Mouse (Mus musculus) hindbrain, embryonic 12.5 days (tissue): Measurements from ENCODE around the gene Clasp2. TPM values are rescaled to one million over a fixed set of nuclear protein-coding genes. Genes with fewer than 3 reads are reported as not detected.
"Not testable (repeated sequence)": the region's sequence is repeated elsewhere in the genome, so short reads cannot be mapped to it uniquely, and the experiment has no call there.

Source experiments
- ATAC-seq: fragments of 200-750 bp; cut with Nextera tagmentation; 2 replicates; pipeline ENCODE4 v1.8.0; 2017; ENCODE audit warnings: moderate TSS enrichment; ENCODE audit not compliant: low FRiP score
- H3K27ac ChIP-seq: fragments of 300-500 bp; sonication (generic); 2 replicates; pipeline ENCODE4 v1.5.1; 2016; ENCODE audit warnings: mild to moderate bottlenecking
- H3K27me3 ChIP-seq: fragments of 300-500 bp; sonication (generic); 2 replicates; pipeline ENCODE4 v1.6.1; 2016; ENCODE audit warnings: mild to moderate bottlenecking
- H3K36me3 ChIP-seq: fragments of 300-500 bp; sonication (generic); 2 replicates; pipeline ENCODE4 v1.6.1; 2016; ENCODE audit warnings: mild to moderate bottlenecking
- H3K4me1 ChIP-seq: fragments of 300-500 bp; sonication (generic); 2 replicates; pipeline ENCODE4 v1.6.1; 2016
- H3K4me2 ChIP-seq: fragments of 300-500 bp; sonication (generic); replicated peaks from 2 replicates; pipeline ENCODE4 v1.6.1; 2016; ENCODE audit warnings: mild to moderate bottlenecking
- H3K4me3 ChIP-seq: fragments of 300-500 bp; sonication (generic); 2 replicates; pipeline ENCODE4 v1.5.1; 2016; ENCODE audit warnings: mild to moderate bottlenecking
- H3K9ac ChIP-seq: fragments of 300-500 bp; sonication (generic); 2 replicates; pipeline ENCODE4 v1.6.1; 2016; ENCODE audit warnings: mild to moderate bottlenecking, moderate library complexity
- H3K9me3 ChIP-seq: fragments of 300-500 bp; sonication (generic); replicated peaks from 2 replicates; pipeline ENCODE4 v1.6.1; 2016; ENCODE audit warnings: mild to moderate bottlenecking
- WGBS: fragments of 180-500 bp; shearing (Covaris S2); methylation state at CpG from one replicate; pipeline ENCODE4 v1.1.7; 2016; 5-methylcytosine and 5-hydroxymethylcytosine counted together
- polyA plus RNA-seq: library from polyadenylated mRNA; unstranded; fragments of >200 nt; fragmentation: Nextera tagmentation; extraction: Ambion mirVana; gene quantifications from 2 replicates; pipeline ENCODE4 v1.2.1, GENCODE M21; 2016

Clasp2 gene
- polyA plus RNA-seq: 84.5 and 89.3 TPM in 2 replicates

GRCm38 (mm10) chr9:113741108-113741636, at the start of gene Clasp2:
TSS of gene Clasp2 (plus strand) at chr9:113741473.
- Histone ChIP-seq H3K4me2 (peak within 1 kb of the TSS; percentile 82), H3K36me3 (no peaks in the 10 kb centered on the region), H3K4me3 (peak within 1 kb of the TSS; percentile 69), H3K27ac (peak within 1 kb of the TSS; percentile 77; the same call in 1 of the 2 replicates), H3K4me1 (peaks cover 17% of the 10 kb centered on the region), H3K9ac (peak within 1 kb of the TSS; percentile 76), H3K27me3 (no peaks in the 10 kb centered on the region), H3K9me3 (no peaks in the 10 kb centered on the region)
- WGBS: under 1% methylated on average over 50 of the region's 63 CpGs
- ATAC-seq: peak; percentile 97

GRCm38 (mm10) chr9:113701441-113702160, 39.7 kb upstream of the Clasp2 start:
- peaks cover 9% of the 10 kb centered on the region; the same call in 1 of the 2 replicates for H3K36me3 ChIP-seq
- no peak overlapping the region for H3K9ac ChIP-seq
- H3K4me2 ChIP-seq: no peak overlapping the region
- no peak overlapping the region for H3K27ac ChIP-seq
- no peaks in the 10 kb centered on the region for H3K9me3 ChIP-seq
- whole genome bisulfite sequencing: 89% methylated on average over 5 of the region's 5 CpGs
- H3K27me3 ChIP-seq: no peaks in the 10 kb centered on the region
- no peak overlapping the region for H3K4me3 ChIP-seq
- H3K4me1 ChIP-seq: peaks cover 11% of the 10 kb centered on the region
- ATAC-seq: no peak

- Histone ChIP-seq H3K4me1 (peaks cover 20% of the 10 kb centered on the region), H3K36me3 (no peaks in the 10 kb centered on the region), H3K4me2 (peak overlapping the region; percentile 85), H3K4me3 (0 out of 2 replicates have a peak overlapping the region, but pooled peaks have one; percentile 90), H3K27ac (no peak overlapping the region), H3K9me3 (no peaks in the 10 kb centered on the region), H3K9ac (peak overlapping the region; percentile 92; the same call in 1 of the 2 replicates), H3K27me3 (no peaks in the 10 kb centered on the region)
- WGBS: 87% methylated on average over 2 of the region's 2 CpGs
- no peak for ATAC-seq
Observed at GRCm38 (mm10) chr9:113706108-113706507, 35.2 kb upstream of the Clasp2 start.

GRCm38 (mm10) chr9:113706841-113707240, 34.4 kb upstream of the Clasp2 start:
- H3K4me3 ChIP-seq: peak overlapping the region; percentile 90
- 67% methylated on average over 9 of the region's 9 CpGs for WGBS
- ATAC-seq: no peak
- peaks cover 20% of the 10 kb centered on the region for H3K4me1 ChIP-seq
- no peaks in the 10 kb centered on the region for H3K9me3 ChIP-seq
- peak overlapping the region; percentile 85 for H3K4me2 ChIP-seq
- H3K36me3 ChIP-seq: no peaks in the 10 kb centered on the region
- no peaks in the 10 kb centered on the region for H3K27me3 ChIP-seq
- H3K27ac ChIP-seq: no peak overlapping the region
- H3K9ac ChIP-seq: peak overlapping the region; percentile 92

- peak; percentile 92 for ATAC-seq
- H3K27ac ChIP-seq: peak within 1 kb of the TSS; percentile 83
- no peaks in the 10 kb centered on the region for H3K27me3 ChIP-seq
- WGBS: 2% methylated on average over 77 of the region's 77 CpGs
- no peaks in the 10 kb centered on the region for H3K36me3 ChIP-seq
- H3K9ac ChIP-seq: peak within 1 kb of the TSS; percentile 92
- peak within 1 kb of the TSS; percentile 85 for H3K4me2 ChIP-seq
- peak within 1 kb of the TSS; percentile 90 for H3K4me3 ChIP-seq
- H3K9me3 ChIP-seq: no peaks in the 10 kb centered on the region
- peaks cover 20% of the 10 kb centered on the region for H3K4me1 ChIP-seq
Observed at GRCm38 (mm10) chr9:113707481-113708360, 33.6 kb upstream of the Clasp2 start, which contains the start of gene Pdcd6ip. TSS of gene Pdcd6ip (minus strand) at chr9:113708259.

- ATAC-seq: peak; percentile 29
- 53% methylated on average over 19 of the region's 19 CpGs for WGBS
- Histone ChIP-seq H3K4me2 (peak overlapping the region; percentile 85), H3K9ac (peak overlapping the region; percentile 92), H3K36me3 (no peaks in the 10 kb centered on the region), H3K9me3 (no peaks in the 10 kb centered on the region), H3K4me3 (peak overlapping the region; percentile 90), H3K4me1 (peaks cover 20% of the 10 kb centered on the region), H3K27me3 (no peaks in the 10 kb centered on the region), H3K27ac (no peak overlapping the region)
Observed at GRCm38 (mm10) chr9:113708361-113709280, 32.7 kb upstream of the Clasp2 start.

- H3K36me3 ChIP-seq: no peaks in the 10 kb centered on the region
- no peak overlapping the region for H3K9ac ChIP-seq
- H3K27ac ChIP-seq: no peak overlapping the region
- H3K27me3 ChIP-seq: no peaks in the 10 kb centered on the region
- ATAC-seq: no peak
- H3K4me1 ChIP-seq: peaks cover 17% of the 10 kb centered on the region
- H3K9me3 ChIP-seq: no peaks in the 10 kb centered on the region
- H3K4me2 ChIP-seq: no peak overlapping the region
- H3K4me3 ChIP-seq: no peak overlapping the region
- WGBS: 81% methylated on average over 12 of the region's 12 CpGs
Observed at GRCm38 (mm10) chr9:113710871-113711270, 30.4 kb upstream of the Clasp2 start.

- WGBS: 44% methylated on average over 5 of the region's 5 CpGs
- no peaks in the 10 kb centered on the region for H3K4me1 ChIP-seq
- H3K4me3 ChIP-seq: no peak overlapping the region
- H3K27me3 ChIP-seq: no peaks in the 10 kb centered on the region
- ATAC-seq: no peak
- no peak overlapping the region for H3K9ac ChIP-seq
- no peak overlapping the region for H3K4me2 ChIP-seq
- H3K9me3 ChIP-seq: no peaks in the 10 kb centered on the region
- H3K36me3 ChIP-seq: no peaks in the 10 kb centered on the region
- no peak overlapping the region for H3K27ac ChIP-seq
Observed at GRCm38 (mm10) chr9:113719063-113719462, 22.2 kb upstream of the Clasp2 start.

GRCm38 (mm10) chr9:113724646-113725045, 16.6 kb upstream of the Clasp2 start:
- Histone ChIP-seq H3K4me2 (no peak overlapping the region), H3K27me3 (no peaks in the 10 kb centered on the region), H3K4me1 (no peaks in the 10 kb centered on the region), H3K36me3 (no peaks in the 10 kb centered on the region), H3K4me3 (no peak overlapping the region), H3K27ac (no peak overlapping the region), H3K9me3 (no peaks in the 10 kb centered on the region), H3K9ac (no peak overlapping the region)
- no peak for ATAC-seq
- 82% methylated on average over 15 of the region's 15 CpGs for WGBS

- not testable (repeated sequence) for H3K9ac ChIP-seq, H3K4me3 ChIP-seq, H3K27me3 ChIP-seq, ATAC-seq, H3K4me1 ChIP-seq, H3K9me3 ChIP-seq, H3K27ac ChIP-seq, H3K36me3 ChIP-seq, H3K4me2 ChIP-seq
- WGBS: 87% methylated on average over 5 of the region's 5 CpGs
Observed at GRCm38 (mm10) chr9:113725609-113726008, 15.7 kb upstream of the Clasp2 start.

GRCm38 (mm10) chr9:113726131-113726530, 15.1 kb upstream of the Clasp2 start:
- Histone ChIP-seq H3K4me1 (no peaks in the 10 kb centered on the region), H3K9ac (no peak overlapping the region), H3K27me3 (no peaks in the 10 kb centered on the region), H3K27ac (no peak overlapping the region), H3K4me3 (no peak overlapping the region), H3K36me3 (no peaks in the 10 kb centered on the region), H3K4me2 (no peak overlapping the region), H3K9me3 (no peaks in the 10 kb centered on the region)
- ATAC-seq: no peak
- 79% methylated on average over 3 of the region's 3 CpGs for WGBS
